Mouse (Mus musculus): Measurements from ENCODE around the gene Fam129c. TPM values are rescaled to one million over a fixed set of nuclear protein-coding genes. Genes with fewer than 3 reads are reported as not detected.

Gene Fam129c
- polyA plus RNA-seq, 1 experiment, result 2.7 TPM

DNA sequence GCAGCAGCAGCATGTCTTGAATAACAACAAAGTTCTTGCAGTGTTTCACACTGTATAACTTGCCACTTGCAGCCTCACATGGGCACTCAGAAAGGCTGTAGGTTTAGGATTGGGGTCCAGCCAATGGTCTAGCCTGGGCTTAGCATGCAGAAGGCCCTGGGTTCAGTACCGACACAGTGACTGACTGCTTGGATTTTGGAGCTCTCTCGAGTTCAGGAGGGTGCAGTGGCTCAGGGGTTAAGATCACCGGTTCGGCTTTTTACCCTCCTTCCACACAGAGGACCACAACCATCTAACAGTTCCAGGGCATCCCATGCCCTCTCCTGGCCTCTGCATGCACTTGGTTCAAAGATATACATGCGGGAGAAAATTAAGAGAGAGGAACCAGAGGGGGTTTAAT, 6.4 kb upstream of the Fam129c start:
- TF ChIP-seq CTCF (IDR thresholded peaks at IDR 0.05; ENCODE audit: low read depth, low read length), result no peak
- TF ChIP-seq POLR2A (IDR thresholded peaks at IDR 0.05; ENCODE audit: borderline replicate concordance, low read depth, low read length), result no peak
- Histone ChIP-seq H3K4me3 (ENCODE audit: insufficient read depth, low read length) (peak overlapping the region; percentile 92), H3K27ac (ENCODE audit: insufficient read depth, low read depth, low read length) (peak overlapping the region; percentile 70; the same call in 1 of the 2 replicates), H3K4me1 (ENCODE audit: control insufficient read depth, insufficient read depth, low read length) (peaks cover 20% of the 10 kb centered on the region)

DNA sequence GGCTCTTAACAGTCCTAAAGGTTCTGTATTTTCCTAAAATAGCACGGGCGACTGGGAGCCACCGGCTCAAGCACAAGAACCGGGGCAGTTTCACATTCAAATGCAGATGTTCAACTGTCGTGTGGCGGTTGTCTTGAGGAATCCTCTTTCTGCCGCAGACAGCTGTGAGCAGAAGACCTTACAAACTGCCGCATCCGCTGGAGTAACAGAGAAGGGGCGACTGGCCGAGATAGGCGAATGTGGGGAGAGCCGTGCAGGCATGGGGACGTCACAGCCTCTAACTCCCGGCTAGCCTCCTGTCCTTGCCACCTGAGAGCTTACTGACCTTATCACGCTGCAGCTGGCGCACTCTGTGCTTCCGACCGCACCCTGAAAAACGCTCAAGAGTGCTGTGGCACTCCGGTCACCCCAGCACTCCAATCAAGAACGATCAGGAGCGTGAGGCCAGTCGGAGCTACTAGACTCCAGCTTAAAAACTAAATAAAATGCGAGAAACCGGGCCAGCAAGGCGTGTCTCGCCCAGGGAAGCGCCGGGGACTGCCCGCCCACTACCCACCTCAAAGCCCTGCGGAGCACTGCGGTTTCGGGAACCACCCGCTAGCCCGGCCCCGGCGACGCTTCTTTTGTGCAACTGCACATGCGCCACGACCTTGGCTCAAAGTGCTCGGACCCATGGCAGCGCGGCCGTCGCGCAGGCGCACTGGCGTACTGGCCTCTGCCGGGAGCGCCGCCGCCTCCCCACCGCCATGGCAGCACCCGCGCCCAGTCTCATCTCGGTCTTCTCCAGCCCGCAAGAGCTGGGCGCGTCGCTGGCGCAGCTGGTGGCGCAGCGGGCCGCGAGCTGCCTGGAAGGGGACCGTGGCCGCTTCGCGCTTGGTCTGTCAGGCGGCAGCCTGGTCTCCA, 5.7 kb upstream of the Fam129c start, which contains the start of gene Pgls:
Gene Pgls (plus strand): TSS at position 706 of the 903 bp plus-strand sequence.
- peaks cover 26% of the 10 kb centered on the region for H3K4me1 ChIP-seq (ENCODE audit: control insufficient read depth, insufficient read depth, low read length)
- peak within 1 kb of the TSS; percentile 92 for H3K27ac ChIP-seq (ENCODE audit: insufficient read depth, low read depth, low read length)
- peak within 1 kb of the TSS; percentile 92 for H3K4me3 ChIP-seq (ENCODE audit: insufficient read depth, low read length)
- TF ChIP-seq POLR2A (IDR thresholded peaks at IDR 0.05; ENCODE audit: borderline replicate concordance, low read depth, low read length) (peak; percentile 2; the same call in 1 of the 2 replicates), CTCF (IDR thresholded peaks at IDR 0.05; ENCODE audit: low read depth, low read length) (no peak)

DNA sequence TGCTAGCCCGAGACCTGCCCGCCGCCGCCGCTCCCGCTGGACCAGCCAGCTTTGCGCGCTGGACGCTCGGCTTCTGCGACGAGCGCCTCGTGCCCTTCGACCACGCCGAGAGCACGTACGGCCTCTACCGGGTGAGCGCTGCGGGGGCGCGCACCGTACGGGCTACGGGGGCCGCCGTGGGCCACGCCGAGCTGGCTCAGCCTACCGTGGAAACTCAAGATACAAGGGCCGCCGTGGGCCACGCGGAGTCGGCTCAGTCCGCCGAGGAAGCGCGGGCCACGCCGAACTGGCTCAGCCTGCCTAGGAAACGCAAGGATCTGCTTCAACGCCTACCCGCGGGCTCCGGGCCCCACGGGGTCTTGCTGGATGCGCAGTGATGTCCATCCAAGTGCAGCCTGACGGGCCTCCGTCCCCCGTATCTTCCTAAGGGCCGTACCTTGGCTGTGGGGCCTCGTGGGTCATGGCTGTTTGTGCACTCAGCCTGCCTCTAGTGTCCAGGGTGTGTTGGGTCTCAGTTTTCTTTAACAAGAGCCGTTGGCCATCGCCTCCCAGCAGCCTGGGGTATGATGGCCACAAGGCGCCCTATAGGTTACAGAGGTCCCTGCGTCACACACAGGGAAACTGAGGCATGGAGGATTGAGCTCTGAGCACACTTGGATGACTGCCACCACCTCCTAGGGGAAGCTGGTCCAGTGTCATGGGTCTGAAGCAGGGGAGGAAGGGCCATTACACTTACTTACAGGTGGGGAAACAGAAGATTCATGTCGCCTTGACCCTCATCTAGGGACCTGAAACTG, 4.9 kb upstream of the Fam129c start:
- H3K4me3 ChIP-seq (ENCODE audit: insufficient read depth, low read length), result peak overlapping the region; percentile 92
- H3K4me1 ChIP-seq (ENCODE audit: control insufficient read depth, insufficient read depth, low read length), result peaks cover 30% of the 10 kb centered on the region

DNA sequence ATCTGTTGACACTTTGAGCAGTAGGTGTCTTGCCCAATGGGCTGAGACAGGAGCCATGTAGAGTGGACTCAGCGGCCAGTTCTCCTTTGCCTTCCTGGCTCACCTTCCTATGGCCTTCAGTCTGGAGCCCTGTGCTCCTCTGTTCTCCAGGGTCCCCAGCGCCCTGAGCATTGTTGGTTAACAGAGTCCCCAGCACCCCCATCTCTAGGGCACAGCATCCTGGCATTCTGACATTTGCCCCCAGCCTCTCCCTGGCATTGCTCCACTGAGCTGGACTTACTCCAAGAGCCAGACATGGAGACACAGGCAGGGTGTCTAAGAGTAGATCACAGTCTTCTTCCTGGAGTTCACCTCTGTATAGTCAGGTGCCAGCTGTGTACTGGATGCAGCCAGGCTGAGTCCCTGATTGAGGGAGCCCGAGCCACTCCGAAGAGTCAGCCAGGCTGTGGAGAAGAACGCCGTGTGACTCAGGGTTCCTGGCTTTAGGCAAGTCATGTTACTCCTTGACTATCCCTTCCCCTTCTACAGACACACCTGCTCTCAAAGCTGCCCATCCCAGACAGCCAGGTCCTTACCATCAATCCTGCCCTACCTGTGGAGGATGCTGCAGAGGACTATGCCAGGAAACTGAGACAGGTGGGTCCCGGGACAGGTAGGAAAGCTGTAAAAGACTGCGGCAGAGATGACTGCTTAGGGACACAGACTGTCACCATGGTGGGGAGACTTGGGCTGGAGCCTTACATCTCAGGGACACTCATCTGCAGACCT, 3.7 kb upstream of the Fam129c start:
- TF ChIP-seq CTCF (IDR thresholded peaks at IDR 0.05; ENCODE audit: low read depth, low read length) (no peak), POLR2A (IDR thresholded peaks at IDR 0.05; ENCODE audit: borderline replicate concordance, low read depth, low read length) (no peak)
- Histone ChIP-seq H3K4me1 (ENCODE audit: control insufficient read depth, insufficient read depth, low read length) (peaks cover 30% of the 10 kb centered on the region), H3K27ac (ENCODE audit: insufficient read depth, low read depth, low read length) (no peak overlapping the region), H3K4me3 (ENCODE audit: insufficient read depth, low read length) (no peak overlapping the region)

More for the DNA sequence above, 4.9 kb upstream of the Fam129c start:
- H3K27ac ChIP-seq (ENCODE audit: insufficient read depth, low read depth, low read length), result peak overlapping the region; percentile 92
- no peak for TF ChIP-seq POLR2A (IDR thresholded peaks at IDR 0.05; ENCODE audit: borderline replicate concordance, low read depth, low read length)
- TF ChIP-seq CTCF (IDR thresholded peaks at IDR 0.05; ENCODE audit: low read depth, low read length), result peak; percentile 28; the same call in 1 of the 2 replicates

DNA sequence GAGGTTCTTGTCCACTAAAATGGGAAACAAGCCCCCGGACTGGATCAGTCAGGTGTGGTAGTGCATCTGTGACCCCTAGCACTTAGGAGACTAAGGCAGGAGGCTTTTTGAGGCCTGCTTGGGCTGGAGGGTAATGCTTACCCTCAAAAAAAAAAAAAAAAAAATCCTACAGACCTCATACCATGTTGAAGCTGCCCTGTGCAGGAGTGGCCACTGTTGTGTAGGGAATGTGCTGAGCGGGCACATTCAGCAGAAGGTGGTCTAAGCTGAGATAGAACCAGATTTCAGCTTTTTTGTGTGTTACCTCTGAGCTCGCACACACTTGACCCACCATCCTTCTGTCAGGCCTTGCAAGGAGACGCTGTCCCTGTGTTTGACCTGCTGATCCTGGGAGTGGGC, 3.1 kb upstream of the Fam129c start:
- no peak overlapping the region for H3K27ac ChIP-seq (ENCODE audit: insufficient read depth, low read depth, low read length)
- no peak for TF ChIP-seq CTCF (IDR thresholded peaks at IDR 0.05; ENCODE audit: low read depth, low read length)
- no peak for TF ChIP-seq POLR2A (IDR thresholded peaks at IDR 0.05; ENCODE audit: borderline replicate concordance, low read depth, low read length)
- no peak overlapping the region for H3K4me3 ChIP-seq (ENCODE audit: insufficient read depth, low read length)
- peaks cover 30% of the 10 kb centered on the region for H3K4me1 ChIP-seq (ENCODE audit: control insufficient read depth, insufficient read depth, low read length)

DNA sequence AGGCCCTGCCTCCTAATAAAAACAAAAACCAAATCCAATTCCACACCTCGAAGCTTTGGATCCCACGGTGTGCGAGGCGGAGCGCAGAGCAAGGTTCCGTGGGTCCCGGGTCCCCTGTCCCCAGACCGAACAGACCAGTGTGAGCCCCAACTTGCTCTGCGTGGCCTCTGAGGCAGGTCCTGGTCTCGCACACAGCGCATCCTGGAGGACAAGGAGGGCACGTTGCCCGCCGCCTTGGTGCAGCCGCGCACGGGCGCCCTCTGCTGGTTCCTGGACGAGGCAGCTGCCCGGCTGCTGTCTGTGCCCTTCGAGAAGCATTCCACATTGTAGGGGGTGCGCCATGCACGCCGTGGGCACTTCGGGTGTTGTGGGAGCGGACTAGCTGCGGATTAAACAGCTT, 1.6 kb upstream of the Fam129c start:
- TF ChIP-seq POLR2A (IDR thresholded peaks at IDR 0.05; ENCODE audit: borderline replicate concordance, low read depth, low read length), result no peak
- TF ChIP-seq CTCF (IDR thresholded peaks at IDR 0.05; ENCODE audit: low read depth, low read length), result peak; percentile 91
- Histone ChIP-seq H3K27ac (ENCODE audit: insufficient read depth, low read depth, low read length) (no peak overlapping the region), H3K4me1 (ENCODE audit: control insufficient read depth, insufficient read depth, low read length) (peaks cover 25% of the 10 kb centered on the region), H3K4me3 (ENCODE audit: insufficient read depth, low read length) (no peak overlapping the region)

DNA sequence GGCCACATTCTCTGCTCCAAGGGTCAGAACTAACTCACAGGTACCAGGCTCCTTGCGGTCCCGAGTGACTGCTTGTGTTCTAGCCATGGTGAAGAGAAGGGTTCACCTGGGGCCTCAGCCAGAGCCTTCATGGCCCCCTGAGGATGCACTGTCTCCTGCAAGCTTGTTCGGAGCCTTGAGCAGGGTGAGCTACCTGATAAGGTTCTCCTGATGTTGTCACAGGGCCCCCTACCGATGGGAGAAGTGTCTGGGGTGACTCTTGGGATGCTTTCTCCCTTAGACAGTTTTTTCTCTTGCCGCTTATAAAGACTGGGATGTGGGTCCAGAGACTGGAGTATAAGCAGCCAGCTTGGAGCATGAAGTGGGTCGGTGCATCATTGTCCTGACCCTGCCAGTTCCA, 1.1 kb upstream of the Fam129c start:
- Histone ChIP-seq H3K4me1 (ENCODE audit: control insufficient read depth, insufficient read depth, low read length) (peaks cover 22% of the 10 kb centered on the region), H3K4me3 (ENCODE audit: insufficient read depth, low read length) (no peak overlapping the region), H3K27ac (ENCODE audit: insufficient read depth, low read depth, low read length) (no peak overlapping the region)
- no peak for TF ChIP-seq CTCF (IDR thresholded peaks at IDR 0.05; ENCODE audit: low read depth, low read length)
- no peak for TF ChIP-seq POLR2A (IDR thresholded peaks at IDR 0.05; ENCODE audit: borderline replicate concordance, low read depth, low read length)

DNA sequence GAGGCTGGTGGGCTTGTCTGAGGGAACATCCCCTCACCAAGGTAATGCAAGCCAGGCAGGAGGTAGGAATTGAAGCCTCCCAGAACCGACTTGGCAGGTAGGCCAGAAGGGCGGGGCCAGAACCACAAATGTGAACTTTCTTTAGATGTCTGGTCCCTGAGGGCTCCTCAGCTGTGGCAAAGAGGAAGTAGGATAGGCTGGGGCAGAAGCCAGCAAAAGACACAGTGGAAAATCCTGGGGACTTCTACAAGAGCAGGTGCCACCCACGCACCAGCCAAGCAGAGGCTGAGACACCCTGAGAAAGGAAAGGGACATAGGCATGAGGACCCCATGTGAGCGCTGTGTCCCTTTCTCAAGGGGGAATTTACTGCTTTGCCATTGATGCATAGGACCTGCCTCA, 650 bp upstream of the Fam129c start:
- no peak overlapping the region for H3K27ac ChIP-seq (ENCODE audit: insufficient read depth, low read depth, low read length)
- TF ChIP-seq CTCF (IDR thresholded peaks at IDR 0.05; ENCODE audit: low read depth, low read length) (no peak), POLR2A (IDR thresholded peaks at IDR 0.05; ENCODE audit: borderline replicate concordance, low read depth, low read length) (no peak)
- H3K4me3 ChIP-seq (ENCODE audit: insufficient read depth, low read length), result no peak overlapping the region
- H3K4me1 ChIP-seq (ENCODE audit: control insufficient read depth, insufficient read depth, low read length), result peaks cover 22% of the 10 kb centered on the region

DNA sequence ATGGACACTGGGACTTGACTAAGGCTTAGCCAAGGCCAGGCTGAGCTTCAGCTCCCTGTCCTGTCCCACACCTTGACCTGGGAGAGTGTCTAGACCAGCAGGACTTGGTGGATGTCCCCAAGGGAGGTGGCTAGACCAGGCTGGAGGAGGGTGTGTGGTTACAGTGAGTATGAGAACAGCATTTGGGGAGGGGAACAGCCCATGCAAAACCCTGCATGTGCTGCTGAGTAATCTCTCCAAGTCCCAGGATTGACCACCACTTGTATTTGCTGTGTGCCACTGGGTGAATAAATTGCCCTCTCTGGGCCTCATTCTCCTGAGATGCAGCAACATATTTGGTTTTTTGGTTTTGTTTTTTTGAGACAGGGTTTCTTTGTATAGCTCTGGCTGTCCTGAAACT, 927 bp downstream of the Fam129c start:
- peaks cover 20% of the 10 kb centered on the region for H3K4me1 ChIP-seq (ENCODE audit: control insufficient read depth, insufficient read depth, low read length)
- no peak overlapping the region for H3K4me3 ChIP-seq (ENCODE audit: insufficient read depth, low read length)
- no peak for TF ChIP-seq POLR2A (IDR thresholded peaks at IDR 0.05; ENCODE audit: borderline replicate concordance, low read depth, low read length)
- no peak for TF ChIP-seq CTCF (IDR thresholded peaks at IDR 0.05; ENCODE audit: low read depth, low read length)
- no peak overlapping the region for H3K27ac ChIP-seq (ENCODE audit: insufficient read depth, low read depth, low read length)

Measured in bone marrow macrophage, adult 2 months (primary cell).